Mouse (Mus musculus) testis, adult 2 months (tissue): ENCODE results near the gene Cct5. TPM values are rescaled to one million over a fixed set of nuclear protein-coding genes. Genes with fewer than 3 reads are reported as not detected.

Experiments
- H3K27ac ChIP-seq: fragments of 200-500 bp; 2 replicates; pipeline ENCODE4 v1.5.1; 2012; ENCODE audit warnings: low read depth, low read length; ENCODE audit not compliant: control insufficient read depth, insufficient read depth
- H3K27me3 ChIP-seq: fragments of 200-500 bp; 2 replicates; pipeline ENCODE4 v1.6.1; 2012; ENCODE audit warnings: mild to moderate bottlenecking, low read length, moderate library complexity; ENCODE audit not compliant: control insufficient read depth, insufficient read depth
- H3K36me3 ChIP-seq: fragments of 200-500 bp; 2 replicates; pipeline ENCODE4 v1.6.1; 2012; ENCODE audit warnings: mild to moderate bottlenecking, low read length; ENCODE audit not compliant: control insufficient read depth, insufficient read depth
- H3K4me1 ChIP-seq: fragments of 200-500 bp; 2 replicates; pipeline ENCODE4 v1.6.1; 2012; ENCODE audit warnings: low read length; ENCODE audit not compliant: control insufficient read depth, insufficient read depth
- H3K4me3 ChIP-seq: fragments of 200-500 bp; 2 replicates; pipeline ENCODE4 v1.5.1; 2012; ENCODE audit warnings: low read depth, mild to moderate bottlenecking, low read length, moderate library complexity, mixed read lengths; ENCODE audit not compliant: control insufficient read depth
- CTCF ChIP-seq: fragments of 200-500 bp; IDR thresholded peaks from 2 replicates; pipeline ENCODE4 v1.5.1; 2012; ENCODE audit warnings: low read depth, mild to moderate bottlenecking, inconsistent platforms, low read length, moderate library complexity; ENCODE audit not compliant: control insufficient read depth, insufficient read depth, insufficient replicate concordance
- POLR2A ChIP-seq: fragments of 200-500 bp; IDR thresholded peaks from 2 replicates; pipeline ENCODE4 v1.6.1; 2012; ENCODE audit warnings: low read depth, mild to moderate bottlenecking, inconsistent platforms, low read length, moderate library complexity; ENCODE audit not compliant: control insufficient read depth
- polyA plus RNA-seq: library from polyadenylated mRNA; depleted of rRNA; stranded (reverse); fragments of >200 nt; gene quantifications from 2 replicates; pipeline ENCODE4 v1.2.3, GENCODE M21; 2012

Gene Cct5
- polyA plus RNA-seq, 1 experiment = 217 TPM

DNA sequence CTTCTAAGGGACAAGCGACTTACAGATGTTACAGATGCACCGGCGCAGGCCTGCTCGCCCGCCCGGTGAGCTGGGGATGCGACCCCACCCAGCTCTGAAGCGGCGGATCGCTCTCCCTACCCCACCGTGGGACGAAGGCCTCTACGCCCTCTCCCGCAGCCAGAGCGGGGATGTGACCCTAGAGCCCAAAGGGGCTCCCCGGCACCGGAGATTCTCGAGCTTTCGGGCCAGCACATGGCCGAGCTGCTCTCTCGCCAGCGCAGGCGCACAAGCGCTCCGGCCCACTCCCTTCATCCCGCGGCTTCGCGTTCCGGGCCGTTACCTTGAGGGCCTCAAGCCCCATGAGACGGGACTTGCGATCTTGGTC, 342 bp downstream of the Cct5 start:
- TF ChIP-seq CTCF = 0 out of 2 replicates have a peak, but pooled peaks have one; percentile 11
- TF ChIP-seq POLR2A = no peak

DNA sequence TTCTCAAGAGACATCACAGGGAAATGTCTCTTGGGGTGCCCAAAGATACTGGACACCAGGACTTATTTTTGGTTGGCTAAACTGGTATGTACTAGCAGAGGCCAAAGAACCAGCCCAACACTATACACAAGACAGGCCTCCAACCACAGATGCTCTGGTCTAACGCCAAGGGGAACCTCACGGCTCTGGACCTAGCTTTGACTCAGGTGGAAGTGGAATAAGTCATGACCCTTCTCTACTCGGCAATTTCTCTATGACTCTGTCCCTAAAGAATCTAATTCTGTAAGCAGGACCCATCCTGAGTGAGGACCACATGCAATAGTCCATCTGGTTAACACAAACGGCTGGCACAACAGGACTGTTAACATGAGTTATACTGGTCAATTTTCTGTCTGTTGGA, 1.8 kb downstream of the Cct5 start:
- H3K27me3 ChIP-seq = no peaks in the 10 kb centered on the region
- 0 out of 2 replicates have a peak overlapping the region, but pooled peaks have one; percentile 13 for H3K4me3 ChIP-seq
- H3K36me3 ChIP-seq = peaks cover 1% of the 10 kb centered on the region; the same call in 1 of the 2 replicates
- H3K4me1 ChIP-seq = peaks cover 10% of the 10 kb centered on the region
- TF ChIP-seq POLR2A (no peak), CTCF (no peak)
- H3K27ac ChIP-seq = no peak overlapping the region

More for the DNA sequence above, 342 bp downstream of the Cct5 start:
- Histone ChIP-seq H3K36me3 (peaks cover 1% of the 10 kb centered on the region; the same call in 1 of the 2 replicates), H3K4me1 (peaks cover 10% of the 10 kb centered on the region), H3K27ac (peak overlapping the region; percentile 95), H3K27me3 (no peaks in the 10 kb centered on the region), H3K4me3 (peak overlapping the region; percentile 96)

DNA sequence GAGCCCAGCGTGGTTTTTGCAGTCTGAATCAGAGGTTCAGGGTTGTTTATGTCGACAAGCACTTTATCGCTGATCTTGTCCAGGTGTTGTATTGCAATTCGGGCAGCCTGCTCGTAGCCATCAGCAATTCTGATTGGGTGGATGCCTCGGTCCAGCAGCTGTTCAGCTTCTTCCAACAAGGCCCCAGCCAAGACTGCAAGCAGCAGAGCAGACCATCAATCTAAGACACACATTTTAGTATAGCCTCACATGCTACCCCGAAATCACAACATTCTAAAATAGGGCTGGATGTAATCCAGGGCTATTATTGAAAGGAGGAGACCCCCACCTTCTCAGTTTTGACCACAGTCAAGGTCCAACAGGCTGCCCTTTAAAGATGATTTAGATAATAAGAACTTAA, 6.0 kb downstream of the Cct5 start:
- H3K4me3 ChIP-seq = no peak overlapping the region
- H3K36me3 ChIP-seq = peaks cover 3% of the 10 kb centered on the region
- no peak for TF ChIP-seq CTCF
- TF ChIP-seq POLR2A = no peak
- H3K4me1 ChIP-seq = peaks cover 5% of the 10 kb centered on the region
- no peaks in the 10 kb centered on the region for H3K27me3 ChIP-seq
- no peak overlapping the region for H3K27ac ChIP-seq

DNA sequence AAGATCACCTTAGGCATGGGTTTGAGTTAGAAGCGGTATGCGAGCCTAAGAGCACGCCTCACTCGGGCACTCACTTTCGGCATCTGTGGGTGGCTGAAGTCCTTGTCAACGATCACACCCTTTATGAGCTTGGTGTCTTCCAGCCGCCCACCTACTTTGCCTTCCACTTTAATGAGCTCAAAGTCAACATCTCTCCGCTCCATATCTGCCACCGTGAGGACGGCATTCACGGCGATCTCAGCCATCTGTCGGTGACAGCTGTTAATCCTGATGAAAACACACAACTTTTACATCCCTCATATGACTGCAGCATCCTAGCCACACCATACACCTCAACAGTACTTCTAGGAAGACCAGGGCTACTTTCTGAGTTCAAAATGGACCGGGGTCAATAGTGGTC, 7.3 kb downstream of the Cct5 start:
- H3K27ac ChIP-seq = no peak overlapping the region
- H3K36me3 ChIP-seq = peaks cover 7% of the 10 kb centered on the region
- H3K4me1 ChIP-seq = no peaks in the 10 kb centered on the region; the same call in 1 of the 2 replicates
- TF ChIP-seq CTCF (no peak), POLR2A (no peak)
- no peaks in the 10 kb centered on the region for H3K27me3 ChIP-seq
- no peak overlapping the region for H3K4me3 ChIP-seq

DNA sequence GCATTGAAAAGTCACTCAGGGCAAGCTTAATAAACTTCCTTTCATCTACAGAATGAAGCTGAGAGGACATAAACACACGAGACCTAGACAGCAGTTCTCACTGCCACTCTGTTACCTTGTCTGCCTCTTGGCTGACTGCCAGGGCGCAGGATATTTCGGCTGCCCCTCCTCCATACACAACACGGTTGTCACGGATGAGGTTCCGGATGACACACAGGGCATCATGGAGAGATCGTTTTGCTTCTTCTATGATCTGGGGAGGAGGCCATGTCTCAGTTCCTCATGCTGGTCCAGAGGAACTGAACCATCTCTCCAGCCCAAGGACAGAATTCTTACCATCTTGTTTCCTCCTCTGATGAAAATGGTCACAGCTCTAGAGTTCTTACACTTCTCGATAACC, 9.1 kb downstream of the Cct5 start:
- TF ChIP-seq CTCF (no peak), POLR2A (no peak)
- Histone ChIP-seq H3K36me3 (peaks cover 7% of the 10 kb centered on the region), H3K4me1 (no peaks in the 10 kb centered on the region)

DNA sequence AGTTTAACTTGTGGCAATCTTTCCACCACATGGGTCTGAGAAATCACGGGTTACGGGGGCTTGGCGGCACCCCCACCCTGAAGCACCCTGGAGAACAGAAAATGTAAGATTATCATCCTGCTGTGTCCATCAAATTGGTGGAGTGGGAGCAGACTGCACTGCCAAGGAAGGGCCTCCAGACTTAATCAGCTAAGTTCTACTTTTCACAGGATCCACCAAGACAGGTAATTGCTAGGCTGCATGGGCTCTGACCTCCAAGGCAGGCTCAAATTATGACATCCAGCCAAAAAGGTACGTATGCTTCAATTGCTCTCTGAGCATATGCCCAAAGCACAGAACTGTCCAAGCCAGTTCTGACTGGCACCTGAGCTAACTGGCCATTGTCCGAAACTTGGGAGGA, 11.4 kb downstream of the Cct5 start:
- peaks cover 6% of the 10 kb centered on the region for H3K36me3 ChIP-seq
- TF ChIP-seq CTCF (no peak), POLR2A (no peak)
- no peak overlapping the region for H3K4me3 ChIP-seq
- no peaks in the 10 kb centered on the region for H3K4me1 ChIP-seq
- H3K27me3 ChIP-seq = no peaks in the 10 kb centered on the region
- H3K27ac ChIP-seq = no peak overlapping the region

More for the DNA sequence above, 9.1 kb downstream of the Cct5 start:
- no peak overlapping the region for H3K27ac ChIP-seq
- no peak overlapping the region for H3K4me3 ChIP-seq
- H3K27me3 ChIP-seq = no peaks in the 10 kb centered on the region

DNA sequence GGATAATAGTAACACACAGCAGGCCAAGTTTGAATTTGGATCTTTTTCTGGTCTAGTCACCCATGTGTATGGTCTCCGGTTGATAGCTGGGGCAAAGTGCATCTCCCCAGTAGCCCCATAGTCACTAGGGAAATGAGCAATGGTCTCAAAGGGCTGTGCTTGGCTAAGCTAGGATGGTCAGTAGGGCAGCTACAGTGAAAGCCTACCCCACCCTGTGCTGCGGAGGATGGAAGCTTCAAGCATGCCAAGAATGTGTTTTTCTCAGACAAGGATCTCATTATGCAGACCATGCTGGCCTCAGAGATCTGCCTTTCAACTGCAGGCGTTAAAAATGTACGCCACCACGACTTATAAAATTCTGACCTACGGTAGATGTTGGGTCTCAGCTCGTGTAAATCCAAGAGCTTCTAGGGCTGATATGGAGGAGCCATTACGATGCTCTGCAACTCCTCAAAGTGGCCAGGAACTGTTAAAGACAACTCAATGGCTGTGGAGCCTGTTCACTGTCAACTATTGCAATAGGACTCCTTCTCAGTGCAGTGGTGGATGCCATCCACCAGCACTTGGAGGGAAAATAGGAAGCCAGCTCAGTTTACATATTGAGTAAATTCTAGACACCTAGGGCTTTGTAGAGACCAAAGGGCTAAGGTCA, 12.5 kb downstream of the Cct5 start:
- Histone ChIP-seq H3K27ac (no peak overlapping the region), H3K36me3 (peaks cover 6% of the 10 kb centered on the region)
- TF ChIP-seq CTCF (no peak), POLR2A (no peak)

More for the DNA sequence above, 12.5 kb downstream of the Cct5 start:
- no peak overlapping the region for H3K4me3 ChIP-seq
- H3K4me1 ChIP-seq = no peaks in the 10 kb centered on the region
- H3K27me3 ChIP-seq = no peaks in the 10 kb centered on the region
